Mouse (Mus musculus) heart, postnatal 0 days (tissue): ENCODE measurements around the gene Igfbp4.

Experiments used
- CTCF ChIP-seq: IDR thresholded peaks from 2 replicates; pipeline ENCODE4 v1.5.1; 2016; ENCODE audit warnings: antibody characterized with exemption, control low read depth, low read depth
- EP300 ChIP-seq: IDR thresholded peaks from 2 replicates; pipeline ENCODE4 v1.6.1; 2016; ENCODE audit warnings: antibody characterized with exemption, low read depth

- TF ChIP-seq CTCF (no peak), EP300 (peak; percentile 62; the same call in 1 of the 2 replicates)
These were observed 1.9 kb downstream of the Igfbp4 start for GRCm38 (mm10) chr11:99042834-99043431.
